Mouse (Mus musculus): Measurements from ENCODE around the gene Nav1. TPM values are rescaled to one million over a fixed set of nuclear protein-coding genes. Genes with fewer than 3 reads are reported as not detected.

The Nav1 gene
- polyA plus RNA-seq, 1 experiment from 2014 or later, result 3.9 TPM

GRCm38 (mm10) chr1:135590776-135591175 is 16.3 kb downstream of the Nav1 start:
- no peak overlapping the region for H3K9ac ChIP-seq (ENCODE audit: low read length)
- no peaks in the 10 kb centered on the region for H3K4me1 ChIP-seq (replicated peaks; ENCODE audit: control insufficient read depth, insufficient read depth)
- no peaks in the 10 kb centered on the region for H3K27me3 ChIP-seq (ENCODE audit: control insufficient read depth, insufficient read depth, low read length)
- H3K27ac ChIP-seq (replicated peaks), result no peak overlapping the region
- no peaks in the 10 kb centered on the region for H3K9me3 ChIP-seq (ENCODE audit: control insufficient read depth, low read length)
- no peak for DNase-seq (ENCODE audit: low spot score)
- peak; percentile 27; the same call in 1 of the 2 replicates for ATAC-seq (ENCODE audit: low FRiP score, low TSS enrichment)
- TF ChIP-seq EP300 (optimal IDR thresholded peaks at IDR 0.05) (no peak), CTCF (IDR thresholded peaks at IDR 0.05; ENCODE audit: low read depth) (no peak)
- H3K36me3 ChIP-seq (ENCODE audit: control insufficient read depth, insufficient read depth, low read length), result no peaks in the 10 kb centered on the region
- no peak overlapping the region for H3K4me2 ChIP-seq (replicated peaks; ENCODE audit: low read depth)
- WGBS, result 47% methylated on average over 9 of the region's 9 CpGs
- H3K4me3 ChIP-seq (ENCODE audit: low read depth, low read length), result no peak overlapping the region

GRCm38 (mm10) chr1:135588973-135589372 is 18.1 kb downstream of the Nav1 start:
- H3K36me3 ChIP-seq (ENCODE audit: control insufficient read depth, insufficient read depth, low read length), result no peaks in the 10 kb centered on the region
- ATAC-seq (ENCODE audit: low FRiP score, low TSS enrichment) (no peak), DNase-seq (ENCODE audit: low spot score) (no peak)
- no peaks in the 10 kb centered on the region for H3K27me3 ChIP-seq (ENCODE audit: control insufficient read depth, insufficient read depth, low read length)
- no peak overlapping the region for H3K27ac ChIP-seq (replicated peaks)
- no peak for TF ChIP-seq EP300 (optimal IDR thresholded peaks at IDR 0.05)
- no peak for TF ChIP-seq CTCF (IDR thresholded peaks at IDR 0.05; ENCODE audit: low read depth)
- no peak overlapping the region for H3K4me2 ChIP-seq (replicated peaks; ENCODE audit: low read depth)
- WGBS, result 60% methylated on average over 3 of the region's 3 CpGs
- H3K9ac ChIP-seq (ENCODE audit: low read length), result no peak overlapping the region
- no peaks in the 10 kb centered on the region for H3K9me3 ChIP-seq (ENCODE audit: control insufficient read depth, low read length)
- H3K4me1 ChIP-seq (replicated peaks; ENCODE audit: control insufficient read depth, insufficient read depth), result peaks cover 4% of the 10 kb centered on the region; the same call in 1 of the 2 replicates
- no peak overlapping the region for H3K4me3 ChIP-seq (ENCODE audit: low read depth, low read length)

DNA sequence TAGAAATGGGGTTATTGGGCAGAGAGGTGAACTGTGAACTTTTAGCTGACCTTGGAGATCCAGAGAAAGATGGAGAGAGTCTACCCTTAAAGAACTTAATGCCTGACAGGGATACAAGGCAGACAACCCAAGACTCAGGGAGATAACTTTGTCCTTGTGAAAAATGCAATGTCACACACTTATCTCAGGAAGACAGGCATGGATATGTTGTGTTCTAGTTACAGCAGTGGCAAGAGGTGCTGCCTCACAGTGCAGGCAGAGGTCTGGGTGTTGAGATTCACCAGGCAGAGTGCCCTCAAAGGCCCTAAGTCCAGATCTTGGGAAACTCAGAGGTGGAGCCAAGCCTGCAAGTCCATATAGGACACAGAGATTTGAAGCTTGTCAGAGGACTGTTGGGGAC is 20.2 kb downstream of the Nav1 start:
- Histone ChIP-seq H3K36me3 (ENCODE audit: control insufficient read depth, insufficient read depth, low read length) (no peaks in the 10 kb centered on the region), H3K27me3 (ENCODE audit: control insufficient read depth, insufficient read depth, low read length) (no peaks in the 10 kb centered on the region), H3K4me3 (ENCODE audit: low read depth, low read length) (no peak overlapping the region), H3K4me1 (replicated peaks; ENCODE audit: control insufficient read depth, insufficient read depth) (peaks cover 4% of the 10 kb centered on the region; the same call in 1 of the 2 replicates), H3K9ac (ENCODE audit: low read length) (no peak overlapping the region), H3K27ac (replicated peaks) (no peak overlapping the region), H3K4me2 (replicated peaks; ENCODE audit: low read depth) (no peak overlapping the region), H3K9me3 (ENCODE audit: control insufficient read depth, low read length) (no peaks in the 10 kb centered on the region)
- DNase-seq (ENCODE audit: low spot score) (no peak), ATAC-seq (ENCODE audit: low FRiP score, low TSS enrichment) (no peak)
- TF ChIP-seq CTCF (IDR thresholded peaks at IDR 0.05; ENCODE audit: low read depth) (no peak), EP300 (optimal IDR thresholded peaks at IDR 0.05) (no peak)

- peak; percentile 40; the same call in 1 of the 2 replicates for ATAC-seq (ENCODE audit: low FRiP score, low TSS enrichment)
- peaks cover 4% of the 10 kb centered on the region; the same call in 1 of the 2 replicates for H3K4me1 ChIP-seq (replicated peaks; ENCODE audit: control insufficient read depth, insufficient read depth)
- peak overlapping the region; percentile 67; the same call in 1 of the 2 replicates for H3K27ac ChIP-seq (replicated peaks)
- WGBS, result 0% methylated on average over 14 of the region's 19 CpGs
- H3K4me3 ChIP-seq (ENCODE audit: low read depth, low read length), result peak overlapping the region; percentile 53
- 0 out of 2 replicates have a peak overlapping the region, but pooled peaks have one; percentile 23 for H3K9ac ChIP-seq (ENCODE audit: low read length)
- TF ChIP-seq CTCF (IDR thresholded peaks at IDR 0.05; ENCODE audit: low read depth) (peak; percentile 57), EP300 (optimal IDR thresholded peaks at IDR 0.05) (no peak)
- DNase-seq (ENCODE audit: low spot score), result peak; percentile 43
- no peaks in the 10 kb centered on the region for H3K9me3 ChIP-seq (ENCODE audit: control insufficient read depth, low read length)
- H3K4me2 ChIP-seq (replicated peaks; ENCODE audit: low read depth), result peak overlapping the region; percentile 83
- no peaks in the 10 kb centered on the region for H3K27me3 ChIP-seq (ENCODE audit: control insufficient read depth, insufficient read depth, low read length)
- H3K36me3 ChIP-seq (ENCODE audit: control insufficient read depth, insufficient read depth, low read length), result no peaks in the 10 kb centered on the region
Measured at GRCm38 (mm10) chr1:135585573-135585972, 21.5 kb downstream of the Nav1 start.

DNA sequence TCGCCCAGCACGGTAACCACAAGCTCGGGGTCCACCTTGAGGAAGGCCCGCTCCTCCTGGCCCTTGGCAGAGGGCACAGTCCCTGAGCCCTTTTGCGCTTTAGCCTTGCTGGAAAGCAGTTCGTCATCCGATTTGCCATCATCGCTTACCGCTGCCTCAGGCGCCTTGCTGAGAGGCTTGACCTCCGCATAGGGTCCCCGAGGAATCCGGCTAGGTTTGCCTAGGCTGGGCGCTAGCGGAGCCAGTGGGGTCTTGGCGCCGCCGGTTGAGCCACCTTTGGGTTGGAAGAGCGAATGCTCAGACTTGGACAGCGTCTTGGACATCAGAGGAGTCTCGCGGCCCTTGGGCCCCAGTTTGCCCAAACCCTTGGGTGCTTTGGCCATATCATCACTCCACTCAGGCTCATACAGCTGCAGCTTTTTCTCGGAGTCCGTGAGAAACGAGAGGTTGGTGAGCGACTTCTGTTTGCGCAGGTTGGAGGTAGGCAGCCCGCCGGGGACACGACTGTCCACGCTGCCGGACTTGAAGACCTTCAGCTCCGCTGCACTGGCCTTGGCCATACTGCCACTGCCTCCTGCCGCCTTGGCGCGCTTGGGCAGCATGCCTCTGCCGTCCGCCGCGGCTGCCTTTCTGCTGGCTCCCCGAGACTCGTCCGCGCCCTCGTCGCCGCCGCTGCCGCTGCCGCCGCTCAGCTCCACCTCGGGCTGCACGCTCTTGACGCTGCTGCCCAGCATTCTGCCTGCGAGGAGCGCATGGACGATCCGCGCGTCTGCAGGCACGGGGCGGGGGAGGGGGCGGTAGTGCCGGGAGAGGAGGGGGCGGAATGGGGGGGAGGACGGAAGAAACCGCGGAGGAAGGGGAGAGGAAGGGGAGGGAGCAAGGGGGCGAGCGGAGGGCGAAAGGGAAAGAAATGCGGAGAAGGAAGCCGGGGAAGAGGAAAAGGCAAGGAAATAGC is 22.2 kb downstream of the Nav1 start:
- Histone ChIP-seq H3K27ac (replicated peaks) (peak overlapping the region; percentile 67), H3K36me3 (ENCODE audit: control insufficient read depth, insufficient read depth, low read length) (no peaks in the 10 kb centered on the region), H3K9me3 (ENCODE audit: control insufficient read depth, low read length) (no peaks in the 10 kb centered on the region), H3K4me3 (ENCODE audit: low read depth, low read length) (peak overlapping the region; percentile 53), H3K4me2 (replicated peaks; ENCODE audit: low read depth) (peak overlapping the region; percentile 83), H3K9ac (ENCODE audit: low read length) (peak overlapping the region; percentile 61), H3K27me3 (ENCODE audit: control insufficient read depth, insufficient read depth, low read length) (no peaks in the 10 kb centered on the region), H3K4me1 (replicated peaks; ENCODE audit: control insufficient read depth, insufficient read depth) (peaks cover 4% of the 10 kb centered on the region; the same call in 1 of the 2 replicates)
- TF ChIP-seq EP300 (optimal IDR thresholded peaks at IDR 0.05), result no peak
- peak; percentile 50 for DNase-seq (ENCODE audit: low spot score)
- 3% methylated on average over 69 of the region's 73 CpGs for WGBS
- ATAC-seq (ENCODE audit: low FRiP score, low TSS enrichment), result no peak

Data from stomach, postnatal 0 days (tissue).